In genomic region chr4:94603031-94603629, GRCm38 (mm10) we compare ENCODE assay signal across 8 mouse cellular contexts. TPM values are rescaled to one million over a fixed set of nuclear protein-coding genes. Genes with fewer than 3 reads are reported as not detected.
DNase-seq lines count a peak whose midpoint lies in the region; ATAC-seq and TF ChIP-seq lines count a peak whose summit lies in the region.

Gene Plaa, minus strand, starts transcription at chr4:94603244.

- peak within 1 kb of the TSS; percentile 88 for H3K27ac ChIP-seq in embryonic facial prominence, embryonic 13.5 days
- peak within 1 kb of the TSS; percentile 90 for H3K27ac ChIP-seq in heart, adult 2 months
- peak within 1 kb of the TSS; percentile 88 for H3K27ac ChIP-seq in limb, embryonic 13.5 days
- peak within 1 kb of the TSS; percentile 94 for H3K27ac ChIP-seq in midbrain, embryonic 16.5 days (ENCODE audit: low read length)

- no peaks in the 10 kb centered on the region for H3K27me3 ChIP-seq in embryonic facial prominence, embryonic 13.5 days
- H3K27me3 ChIP-seq in heart, adult 2 months (ENCODE audit: control insufficient read depth, insufficient read depth, low read length) = no peaks in the 10 kb centered on the region
- H3K27me3 ChIP-seq in limb, embryonic 13.5 days = no peaks in the 10 kb centered on the region
- no peaks in the 10 kb centered on the region for H3K27me3 ChIP-seq in midbrain, embryonic 16.5 days (ENCODE audit: control insufficient read depth, insufficient read depth, low read depth, low read length)

- peak within 1 kb of the TSS; percentile 96 for H3K9ac ChIP-seq in embryonic facial prominence, embryonic 13.5 days
- peak within 1 kb of the TSS; percentile 90 for H3K9ac ChIP-seq in heart, adult 2 months (ENCODE audit: low read depth, low read length)
- peak within 1 kb of the TSS; percentile 96 for H3K9ac ChIP-seq in limb, embryonic 13.5 days
- H3K9ac ChIP-seq in midbrain, embryonic 16.5 days (ENCODE audit: low read depth, low read length) = peak within 1 kb of the TSS; percentile 89

- peak within 1 kb of the TSS; percentile 66 for H3K4me3 ChIP-seq in embryonic facial prominence, embryonic 13.5 days
- H3K4me3 ChIP-seq in heart, adult 2 months = peak within 1 kb of the TSS; percentile 81
- peak within 1 kb of the TSS; percentile 96 for H3K4me3 ChIP-seq in limb, embryonic 13.5 days
- peak within 1 kb of the TSS; percentile 94 for H3K4me3 ChIP-seq in midbrain, embryonic 16.5 days (ENCODE audit: low read depth, low read length)

- DNase-seq in 3134 (ENCODE audit: extremely low read depth, insufficient read length, low spot score) = peak; percentile 93
- DNase-seq in adrenal gland, postnatal 36 days = peak; percentile 92 to 94
- DNase-seq in heart, adult 2 months = peak; percentile 94 to 95
- peak; percentile 87 to 91 for DNase-seq in kidney, adult 8-10 months
- DNase-seq in spleen, postnatal 10 days (ENCODE audit: low spot score in 2 of 2) = peak; percentile 89 to 90

- no peaks in the 10 kb centered on the region for H3K36me3 ChIP-seq in embryonic facial prominence, embryonic 13.5 days
- no peaks in the 10 kb centered on the region; the same call in 1 of the 2 replicates for H3K36me3 ChIP-seq in heart, adult 2 months (ENCODE audit: control insufficient read depth, insufficient read depth, low read length)
- no peaks in the 10 kb centered on the region for H3K36me3 ChIP-seq in limb, embryonic 13.5 days
- no peaks in the 10 kb centered on the region for H3K36me3 ChIP-seq in midbrain, embryonic 16.5 days (ENCODE audit: control insufficient read depth, insufficient read depth, low read length)

- 0 out of 2 replicates have a peak, but pooled peaks have one; percentile 15 for TF ChIP-seq CTCF in heart, adult 2 months (IDR thresholded peaks at IDR 0.05)

- TF ChIP-seq POLR2A in heart, adult 2 months (IDR thresholded peaks at IDR 0.05; ENCODE audit: insufficient read depth, low read depth, low read length) = no peak; the same call in 1 of the 2 replicates

- H3K79me2 ChIP-seq in heart, adult 2 months (replicated peaks; ENCODE audit: control insufficient read depth, insufficient read depth, low read length) = peaks cover 4% of the 10 kb centered on the region; the same call in 1 of the 2 replicates

- peak; percentile 100 for ATAC-seq in embryonic facial prominence, embryonic 13.5 days (ENCODE audit: insufficient number of reproducible peaks, insufficient read depth, low FRiP score, low TSS enrichment, low read depth)
- peak; percentile 100 for ATAC-seq in limb, embryonic 13.5 days (ENCODE audit: low FRiP score, low read depth)
- peak; percentile 99 for ATAC-seq in midbrain, embryonic 16.5 days

- H3K4me1 ChIP-seq in embryonic facial prominence, embryonic 13.5 days = peaks cover 17% of the 10 kb centered on the region
- H3K4me1 ChIP-seq in heart, adult 2 months (ENCODE audit: control insufficient read depth, insufficient read depth, low read length) = peaks cover 3% of the 10 kb centered on the region; the same call in 1 of the 2 replicates
- peaks cover 22% of the 10 kb centered on the region for H3K4me1 ChIP-seq in limb, embryonic 13.5 days
- H3K4me1 ChIP-seq in midbrain, embryonic 16.5 days (ENCODE audit: control insufficient read depth, insufficient read depth, low read length) = peaks cover 20% of the 10 kb centered on the region

- TF ChIP-seq EP300 in heart, adult 2 months (IDR thresholded peaks at IDR 0.05; ENCODE audit: insufficient read depth, low read depth, low read length) = 0 out of 2 replicates have a peak, but pooled peaks have one; percentile 20

- under 1% methylated on average over 61 of the region's 61 CpGs for WGBS in embryonic facial prominence, embryonic 13.5 days
- under 1% methylated on average over 61 of the region's 61 CpGs for WGBS in heart, adult 2 months
- WGBS in limb, embryonic 13.5 days = under 1% methylated on average over 51 of the region's 61 CpGs
- under 1% methylated on average over 61 of the region's 61 CpGs for WGBS in midbrain, embryonic 16.5 days

- H3K9me3 ChIP-seq in embryonic facial prominence, embryonic 13.5 days = no peaks in the 10 kb centered on the region
- no peaks in the 10 kb centered on the region for H3K9me3 ChIP-seq in limb, embryonic 13.5 days
- H3K9me3 ChIP-seq in midbrain, embryonic 16.5 days (replicated peaks; ENCODE audit: control insufficient read depth, low read length, poor library complexity, severe bottlenecking) = no peaks in the 10 kb centered on the region

- intact Hi-C loops in heart, adult 2 months (cut with DNase I) = loop anchor here (5.0 kb wide), 1 partner anchor 46 kb away; the partner anchor contains the start of genes Caap1 and Gm10306

- peak within 1 kb of the TSS; percentile 80 for H3K4me2 ChIP-seq in embryonic facial prominence, embryonic 13.5 days
- H3K4me2 ChIP-seq in limb, embryonic 13.5 days (replicated peaks) = peak within 1 kb of the TSS; percentile 85
- H3K4me2 ChIP-seq in midbrain, embryonic 16.5 days (ENCODE audit: low read length) = peak within 1 kb of the TSS; percentile 74

RNA-seq across cellular contexts. Expression of gene Plaa, which starts in this region (rescaled TPM):
- 10 to 100 TPM; 65.9 to 68.6 TPM for total RNA-seq in adrenal gland, postnatal 36 days (2021)
- 67.1 and 68.3 TPM in 2 replicates for polyA plus RNA-seq in embryonic facial prominence, embryonic 13.5 days (2015; fragmentation: Nextera tagmentation; extraction: Ambion mirVana)
- total RNA-seq in heart, adult 2 months (2021) = 10 to 100 TPM; 39.9 to 46.8 TPM
- 26.1 and 32.2 TPM in 2 replicates for polyA plus RNA-seq in heart, adult 2 months (2012; rRNA removed)
- 66.7 and 72.2 TPM in 2 replicates for polyA plus RNA-seq in limb, embryonic 13.5 days (2015; fragmentation: Nextera tagmentation; extraction: Ambion mirVana)
- polyA plus RNA-seq in midbrain, embryonic 16.5 days (2015; fragmentation: Nextera tagmentation; extraction: Ambion mirVana) = 68.5 and 77.3 TPM in 2 replicates

Comparison
In these comparisons a context has a peak if more than half of its experiments do, and no peak if none do; other contexts are left out.
1. Peak in every context shown above with its lines: DNase-seq, ATAC-seq, H3K4me3 ChIP-seq and H3K27ac ChIP-seq.